Mouse (Mus musculus): ENCODE data around the gene Fbxo8.

DNA sequence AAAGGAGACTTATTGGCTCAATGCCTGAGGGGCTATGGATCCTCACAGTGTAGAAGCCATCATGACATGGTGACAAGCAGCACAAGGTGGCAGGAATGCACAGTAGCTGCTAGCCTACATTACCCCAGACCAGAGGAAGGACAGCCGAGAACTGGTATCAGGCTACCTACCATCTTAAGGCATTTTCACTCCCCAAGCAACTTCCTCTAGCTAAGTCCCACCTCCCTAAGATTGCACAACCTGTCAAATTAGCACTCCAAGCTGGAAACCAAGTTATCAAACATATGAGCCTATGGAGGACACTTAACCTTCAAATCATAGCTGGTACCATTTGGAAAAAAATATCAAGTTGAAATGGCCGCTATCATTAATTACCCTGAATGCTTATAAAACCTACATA lies 3.0 kb upstream of the Fbxo8 start:
- TF ChIP-seq CTCF (IDR thresholded peaks at IDR 0.05; ENCODE audit: extremely low read depth, insufficient read depth, low read length) (no peak), POLR2A (IDR thresholded peaks at IDR 0.05; ENCODE audit: extremely low read depth, insufficient read depth, low read length) (no peak)

All from cortical plate, adult 2 months (tissue).